Mouse (Mus musculus) cerebellum, adult 2 months (tissue): ENCODE data around the gene Phldb1. TPM values are rescaled to one million over a fixed set of nuclear protein-coding genes. Genes with fewer than 3 reads are reported as not detected.

Source experiments
- DNase-seq, 2 experiments: peaks; one replicate each; pipeline ENCODE4 v3.0.0; 2021
- H3K27ac ChIP-seq: fragments of 200-500 bp; 2 replicates; pipeline ENCODE4 v1.5.1; 2012; ENCODE audit warnings: low read length, control low read depth, inconsistent platforms; ENCODE audit not compliant: insufficient read depth
- H3K27me3 ChIP-seq: fragments of 200-500 bp; 2 replicates; pipeline ENCODE4 v1.6.1; 2012; ENCODE audit warnings: inconsistent platforms, mild to moderate bottlenecking, low read length, moderate library complexity; ENCODE audit not compliant: control insufficient read depth, insufficient read depth
- H3K4me1 ChIP-seq: fragments of 200-500 bp; 2 replicates; pipeline ENCODE4 v1.6.1; 2011; ENCODE audit warnings: low read length; ENCODE audit not compliant: control insufficient read depth, insufficient read depth
- H3K4me3 ChIP-seq: fragments of 200-500 bp; replicated peaks from 2 replicates; pipeline ENCODE3; 2011; ENCODE audit warnings: mild to moderate bottlenecking, low read depth, low read length, control low read depth; ENCODE audit not compliant: insufficient read depth
- CTCF ChIP-seq: fragments of 200-500 bp; IDR thresholded peaks from 2 replicates; pipeline ENCODE4 v1.5.1; 2011; ENCODE audit warnings: low read depth, mild to moderate bottlenecking, control low read depth, low read length, moderate library complexity, borderline replicate concordance; ENCODE audit not compliant: insufficient read depth
- POLR2A ChIP-seq: fragments of 200-500 bp; IDR thresholded peaks from 2 replicates; pipeline ENCODE4 v1.6.1; 2011; ENCODE audit warnings: low read length, control low read depth, borderline replicate concordance; ENCODE audit not compliant: insufficient read depth
- WGBS: fragments of 180-500 bp; shearing (Covaris S2); methylation state at CpG from one replicate; pipeline ENCODE4 v1.1.7; 2018; 5-methylcytosine and 5-hydroxymethylcytosine counted together
- polyA plus RNA-seq: library from polyadenylated mRNA; depleted of rRNA; stranded (reverse); fragments of >200 nt; gene quantifications from 2 replicates; pipeline ENCODE4 v1.2.3, GENCODE M21; 2012

Phldb1 gene
- polyA plus RNA-seq, 1 experiment = 194 TPM

- no peak for TF ChIP-seq CTCF
- no peak for TF ChIP-seq POLR2A
- 79% methylated on average over 5 of the region's 5 CpGs for whole genome bisulfite sequencing
- Histone ChIP-seq H3K27ac (no peak overlapping the region), H3K4me1 (no peaks in the 10 kb centered on the region), H3K27me3 (no peaks in the 10 kb centered on the region), H3K4me3 (no peak overlapping the region)
- DNase-seq = no peak
Measured at GRCm38 (mm10) chr9:44679565-44679964, 55.4 kb downstream of the Phldb1 start.

DNA sequence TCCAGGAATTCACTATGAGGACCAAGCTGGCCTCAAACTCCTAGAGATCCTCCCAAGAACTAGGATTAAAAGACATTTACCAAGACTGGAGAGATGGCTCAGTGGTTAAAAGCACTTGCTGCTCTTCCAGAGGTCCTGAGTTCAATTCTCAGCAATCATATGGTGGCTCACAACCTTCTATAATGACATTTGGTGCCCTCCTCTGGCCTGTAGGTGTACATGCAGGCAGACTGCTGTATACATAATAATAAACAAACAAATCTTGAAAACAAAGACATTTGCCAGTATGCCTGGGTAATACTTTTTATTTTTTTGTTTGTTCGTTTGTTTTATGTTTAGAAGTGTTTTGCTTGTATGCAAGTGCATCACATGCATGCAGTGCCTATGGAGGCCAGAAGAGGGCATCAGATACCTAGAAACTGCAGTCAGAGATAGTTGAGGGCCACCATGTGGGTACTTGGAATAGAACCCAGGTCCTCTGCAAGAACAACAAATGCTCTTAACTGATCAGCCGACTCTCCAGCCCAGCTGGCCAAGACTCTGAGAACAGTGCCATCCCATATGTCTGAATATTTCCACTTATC, 56.6 kb downstream of the Phldb1 start:
- no peaks in the 10 kb centered on the region for H3K4me1 ChIP-seq
- no peaks in the 10 kb centered on the region for H3K27me3 ChIP-seq
- DNase-seq = no peak
- no peak overlapping the region for H3K4me3 ChIP-seq
- TF ChIP-seq POLR2A (no peak), CTCF (no peak)
- WGBS = 59% methylated on average over 2 of the region's 2 CpGs
- no peak overlapping the region for H3K27ac ChIP-seq

- Histone ChIP-seq H3K27ac (no peak within 1 kb of the TSS), H3K4me3 (no peak within 1 kb of the TSS), H3K4me1 (no peaks in the 10 kb centered on the region), H3K27me3 (no peaks in the 10 kb centered on the region)
- TF ChIP-seq CTCF (no peak), POLR2A (no peak)
- no peak for DNase-seq
- WGBS = 47% methylated on average over 3 of the region's 3 CpGs
Measured at GRCm38 (mm10) chr9:44673005-44673404, 62.0 kb downstream of the Phldb1 start, which contains the start of gene Treh. Gene Treh (plus strand): TSS chr9:44673233.

DNA sequence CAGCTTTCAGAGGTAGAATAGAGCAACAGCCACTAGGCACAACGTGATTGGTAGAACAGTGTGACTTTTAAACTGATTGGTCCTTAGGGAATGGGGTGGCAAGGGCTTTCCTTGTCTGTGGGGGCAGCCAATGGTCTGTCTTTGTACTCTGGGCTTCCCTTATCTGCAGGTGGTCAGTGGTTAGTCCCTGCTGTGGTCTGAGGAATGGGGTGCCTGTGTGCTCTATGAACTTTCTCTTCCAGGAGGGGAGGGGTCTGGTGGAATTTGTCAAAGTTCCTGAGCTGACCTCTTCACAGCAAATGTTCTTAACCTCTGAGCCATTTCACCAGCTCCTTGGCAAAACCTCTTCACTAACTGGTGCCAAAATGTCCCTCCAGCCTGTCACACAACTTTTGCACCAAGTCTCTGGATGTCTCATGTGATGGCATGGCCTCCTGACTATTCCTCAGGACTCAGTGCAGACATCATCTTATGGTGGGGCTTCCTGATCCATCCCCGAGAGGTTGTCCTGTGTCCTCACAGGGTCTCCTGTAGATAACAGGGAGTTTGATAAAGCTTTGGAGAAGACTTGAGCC, 62.6 kb downstream of the Phldb1 start:
- no peak overlapping the region for H3K27ac ChIP-seq
- no peaks in the 10 kb centered on the region for H3K27me3 ChIP-seq
- H3K4me3 ChIP-seq = no peak overlapping the region
- WGBS = 55% methylated on average over 2 of the region's 2 CpGs
- DNase-seq = no peak
- no peaks in the 10 kb centered on the region for H3K4me1 ChIP-seq
- TF ChIP-seq CTCF (no peak), POLR2A (no peak)

- Histone ChIP-seq H3K4me1 (no peaks in the 10 kb centered on the region), H3K4me3 (no peak overlapping the region), H3K27ac (no peak overlapping the region), H3K27me3 (no peaks in the 10 kb centered on the region)
- no peak for DNase-seq
- no peak for TF ChIP-seq CTCF
- TF ChIP-seq POLR2A = no peak
- WGBS = 63% methylated on average over 5 of the region's 5 CpGs
Measured at GRCm38 (mm10) chr9:44671416-44671815, 63.6 kb downstream of the Phldb1 start.

DNA sequence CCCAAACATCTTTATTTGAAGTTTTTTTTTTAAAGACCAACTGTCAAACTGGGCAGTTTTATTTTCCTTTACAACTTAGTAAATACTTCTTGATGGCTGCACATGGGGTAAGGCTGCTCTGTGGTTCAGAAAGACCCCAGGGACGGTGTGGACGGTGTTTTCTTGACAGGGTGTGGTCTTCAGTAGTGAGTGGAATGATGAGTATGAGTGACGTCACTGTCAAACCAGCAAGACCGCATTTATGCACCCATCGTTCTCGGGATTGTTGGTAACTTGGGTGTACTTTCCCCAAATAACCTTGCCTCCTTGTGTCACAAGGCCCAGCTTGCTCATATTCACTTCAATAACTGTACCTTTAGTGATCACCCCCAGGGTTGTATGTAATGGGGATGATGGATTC, 71.3 kb downstream of the Phldb1 start:
- H3K4me1 ChIP-seq = no peaks in the 10 kb centered on the region
- 89% methylated on average over 6 of the region's 6 CpGs for WGBS
- no peaks in the 10 kb centered on the region for H3K27me3 ChIP-seq
- DNase-seq = no peak
- no peak overlapping the region for H3K4me3 ChIP-seq
- TF ChIP-seq CTCF (no peak), POLR2A (no peak)
- no peak overlapping the region for H3K27ac ChIP-seq

GRCm38 (mm10) chr9:44655098-44656066, 79.6 kb downstream of the Phldb1 start:
- 13% methylated on average over 26 of the region's 26 CpGs for WGBS
- TF ChIP-seq CTCF (peak; percentile 66), POLR2A (no peak)

DNA sequence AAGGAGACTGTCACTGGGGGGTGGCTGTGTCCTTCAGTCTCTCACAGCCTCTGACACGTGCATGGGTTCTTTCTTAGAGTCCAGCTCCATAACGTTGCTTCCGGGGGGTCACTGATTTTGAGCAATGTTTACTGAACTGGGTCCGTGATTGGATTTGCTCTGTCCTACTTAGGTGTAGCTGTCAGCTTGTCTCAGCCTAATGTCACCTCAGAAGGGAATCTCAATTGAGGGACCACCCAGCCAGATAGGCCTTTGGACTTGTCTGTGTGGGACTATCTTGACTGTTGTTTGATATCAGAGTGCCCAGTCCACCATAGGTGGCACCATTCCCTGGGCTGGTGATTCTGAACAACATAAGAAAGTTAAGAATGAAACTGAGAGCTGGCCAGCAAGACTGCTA, 81.1 kb downstream of the Phldb1 start:
- Histone ChIP-seq H3K4me1 (no peaks in the 10 kb centered on the region), H3K27me3 (no peaks in the 10 kb centered on the region), H3K4me3 (no peak overlapping the region), H3K27ac (no peak overlapping the region)
- no peak for DNase-seq
- TF ChIP-seq CTCF = no peak
- no peak for TF ChIP-seq POLR2A
- WGBS = 80% methylated on average over 4 of the region's 4 CpGs

More at GRCm38 (mm10) chr9:44655098-44656066, 79.6 kb downstream of the Phldb1 start:
- Histone ChIP-seq H3K4me3 (no peak overlapping the region), H3K27ac (no peak overlapping the region), H3K27me3 (no peaks in the 10 kb centered on the region), H3K4me1 (no peaks in the 10 kb centered on the region)
- DNase-seq = peak; percentile 66 to 68
